Mouse (Mus musculus) cerebellum, adult 2 months (tissue): ENCODE measurements around the gene Klhl22.

Source experiments
- CTCF ChIP-seq: fragments of 200-500 bp; IDR thresholded peaks from 2 replicates; pipeline ENCODE4 v1.5.1; 2011; ENCODE audit warnings: low read depth, mild to moderate bottlenecking, control low read depth, low read length, moderate library complexity, borderline replicate concordance; ENCODE audit not compliant: insufficient read depth
- POLR2A ChIP-seq: fragments of 200-500 bp; IDR thresholded peaks from 2 replicates; pipeline ENCODE4 v1.6.1; 2011; ENCODE audit warnings: low read length, control low read depth, borderline replicate concordance; ENCODE audit not compliant: insufficient read depth

GRCm38 (mm10) chr16:17760657-17761056 lies 1.2 kb downstream of the Klhl22 start:
- TF ChIP-seq POLR2A (no peak), CTCF (peak; percentile 57)
